Mouse (Mus musculus): Measurements from ENCODE around the gene Scgb1b17. TPM values are rescaled to one million over a fixed set of nuclear protein-coding genes. Genes with fewer than 3 reads are reported as not detected.
"Not testable (repeated sequence)": the region's sequence is repeated elsewhere in the genome, so short reads cannot be mapped to it uniquely, and the experiment has no call there.

Gene Scgb1b17
- total RNA-seq (2021), result not detected

- DNase-seq; intact Hi-C loops (cut with DNase I): not testable (repeated sequence)
These were observed at the start of gene Scgb1b17 for GRCm38 (mm10) chr7:33063149-33063548. Gene Scgb1b17 (plus strand): TSS chr7:33063449.

GRCm38 (mm10) chr7:33056461-33056860 is 6.8 kb upstream of the Scgb1b17 start, which contains the start of gene Scgb2b17:
Gene Scgb2b17 (minus strand): TSS chr7:33056561.
- DNase-seq; intact Hi-C loops (cut with DNase I): not testable (repeated sequence)

Other genes with a start within 250 kb of the Scgb1b17 start
- not detected for gene Scgb2b15, start 233.8 kb upstream of the Scgb1b17 start, total RNA-seq (2021)
- not detected for gene Scgb1b15, start 226.9 kb upstream of the Scgb1b17 start, total RNA-seq (2021)
- not detected for gene Scgb2b17, start 6.9 kb upstream of the Scgb1b17 start, total RNA-seq (2021)
- not detected for gene Scgb2b18, start 110.4 kb downstream of the Scgb1b17 start, total RNA-seq (2021)
- gene Scgb1b18, start 122.1 kb downstream of the Scgb1b17 start, total RNA-seq (2021), result not detected
- gene Scgb2b19, start 216.9 kb downstream of the Scgb1b17 start, total RNA-seq (2021), result not detected
- gene Scgb1b19, start 223.8 kb downstream of the Scgb1b17 start, total RNA-seq (2021), result not detected